Mouse (Mus musculus): ENCODE measurements at regions not wholly inside any gene's neighbourhood (a gene's known extent, or its start where the extent isn't known, plus 50 kb on each side); places are given as distances from the start of the nearest gene placed in this dataset.
A peak's percentile ranks its signal among the peaks of the same experiment; 100 is the strongest.

GRCm38 (mm10) chr10:23708261-23708660, 78.8 kb downstream of the Rps12 start:
- Histone ChIP-seq H3K36me3 (ENCODE audit: control insufficient read depth, insufficient read depth) (no peaks in the 10 kb centered on the region), H3K4me3 (ENCODE audit: low read length) (no peak overlapping the region), H3K27me3 (ENCODE audit: control insufficient read depth, insufficient read depth, low read length) (no peaks in the 10 kb centered on the region), H3K9me3 (replicated peaks; ENCODE audit: control insufficient read depth, low read length) (no peaks in the 10 kb centered on the region), H3K27ac (ENCODE audit: low read length) (no peak overlapping the region), H3K9ac (ENCODE audit: low read length) (no peak overlapping the region), H3K4me2 (ENCODE audit: low read depth, low read length) (no peak overlapping the region), H3K4me1 (ENCODE audit: control insufficient read depth, insufficient read depth, low read length) (no peaks in the 10 kb centered on the region)
- no peak for ATAC-seq (replicated peaks; ENCODE audit: extremely low read depth, insufficient read depth, low FRiP score)
- 83% methylated on average over 8 of the region's 8 CpGs for WGBS

GRCm38 (mm10) chr10:23707141-23707540, 79.9 kb downstream of the Rps12 start:
- Histone ChIP-seq H3K4me1 (ENCODE audit: control insufficient read depth, insufficient read depth, low read length) (no peaks in the 10 kb centered on the region), H3K4me2 (ENCODE audit: low read depth, low read length) (no peak overlapping the region), H3K4me3 (ENCODE audit: low read length) (no peak overlapping the region), H3K36me3 (ENCODE audit: control insufficient read depth, insufficient read depth) (no peaks in the 10 kb centered on the region), H3K9ac (ENCODE audit: low read length) (no peak overlapping the region), H3K27me3 (ENCODE audit: control insufficient read depth, insufficient read depth, low read length) (no peaks in the 10 kb centered on the region), H3K9me3 (replicated peaks; ENCODE audit: control insufficient read depth, low read length) (no peaks in the 10 kb centered on the region), H3K27ac (ENCODE audit: low read length) (no peak overlapping the region)
- WGBS: 51% methylated on average over 3 of the region's 3 CpGs
- ATAC-seq (replicated peaks; ENCODE audit: extremely low read depth, insufficient read depth, low FRiP score): no peak

GRCm38 (mm10) chr10:23704048-23704447, 83.0 kb downstream of the Rps12 start:
- no peak for ATAC-seq (replicated peaks; ENCODE audit: extremely low read depth, insufficient read depth, low FRiP score)
- H3K4me2 ChIP-seq (ENCODE audit: low read depth, low read length): no peak overlapping the region
- no peaks in the 10 kb centered on the region for H3K36me3 ChIP-seq (ENCODE audit: control insufficient read depth, insufficient read depth)
- no peak overlapping the region for H3K9ac ChIP-seq (ENCODE audit: low read length)
- no peaks in the 10 kb centered on the region for H3K27me3 ChIP-seq (ENCODE audit: control insufficient read depth, insufficient read depth, low read length)
- no peaks in the 10 kb centered on the region for H3K9me3 ChIP-seq (replicated peaks; ENCODE audit: control insufficient read depth, low read length)
- H3K4me1 ChIP-seq (ENCODE audit: control insufficient read depth, insufficient read depth, low read length): no peaks in the 10 kb centered on the region
- WGBS: 57% methylated on average over 1 of the region's 1 CpGs
- H3K27ac ChIP-seq (ENCODE audit: low read length): no peak overlapping the region
- H3K4me3 ChIP-seq (ENCODE audit: low read length): no peak overlapping the region

GRCm38 (mm10) chr10:23691291-23691690, 95.8 kb downstream of the Rps12 start:
- H3K4me3 ChIP-seq (ENCODE audit: low read length): no peak overlapping the region
- no peaks in the 10 kb centered on the region for H3K27me3 ChIP-seq (ENCODE audit: control insufficient read depth, insufficient read depth, low read length)
- no peaks in the 10 kb centered on the region for H3K4me1 ChIP-seq (ENCODE audit: control insufficient read depth, insufficient read depth, low read length)
- WGBS: 80% methylated on average over 2 of the region's 2 CpGs
- H3K9ac ChIP-seq (ENCODE audit: low read length): no peak overlapping the region
- H3K36me3 ChIP-seq (ENCODE audit: control insufficient read depth, insufficient read depth): no peaks in the 10 kb centered on the region
- H3K9me3 ChIP-seq (replicated peaks; ENCODE audit: control insufficient read depth, low read length): no peaks in the 10 kb centered on the region
- no peak overlapping the region for H3K4me2 ChIP-seq (ENCODE audit: low read depth, low read length)
- ATAC-seq (replicated peaks; ENCODE audit: extremely low read depth, insufficient read depth, low FRiP score): no peak
- H3K27ac ChIP-seq (ENCODE audit: low read length): no peak overlapping the region

GRCm38 (mm10) chr10:23686969-23687368, 100.1 kb downstream of the Rps12 start:
- Histone ChIP-seq H3K27ac (ENCODE audit: low read length) (peak overlapping the region; percentile 6; the same call in 1 of the 2 replicates), H3K9me3 (replicated peaks; ENCODE audit: control insufficient read depth, low read length) (no peaks in the 10 kb centered on the region), H3K4me1 (ENCODE audit: control insufficient read depth, insufficient read depth, low read length) (no peaks in the 10 kb centered on the region), H3K36me3 (ENCODE audit: control insufficient read depth, insufficient read depth) (no peaks in the 10 kb centered on the region), H3K4me2 (ENCODE audit: low read depth, low read length) (peak overlapping the region; percentile 49), H3K9ac (ENCODE audit: low read length) (peak overlapping the region; percentile 58), H3K4me3 (ENCODE audit: low read length) (peak overlapping the region; percentile 38), H3K27me3 (ENCODE audit: control insufficient read depth, insufficient read depth, low read length) (no peaks in the 10 kb centered on the region)
- ATAC-seq (replicated peaks; ENCODE audit: extremely low read depth, insufficient read depth, low FRiP score): peak; percentile 37; the same call in 1 of the 2 replicates
- WGBS: 28% methylated on average over 10 of the region's 10 CpGs

GRCm38 (mm10) chr10:23683078-23683477, 104.0 kb downstream of the Rps12 start:
- Histone ChIP-seq H3K36me3 (ENCODE audit: control insufficient read depth, insufficient read depth) (no peaks in the 10 kb centered on the region), H3K27ac (ENCODE audit: low read length) (no peak overlapping the region), H3K9ac (ENCODE audit: low read length) (no peak overlapping the region), H3K27me3 (ENCODE audit: control insufficient read depth, insufficient read depth, low read length) (no peaks in the 10 kb centered on the region), H3K4me3 (ENCODE audit: low read length) (no peak overlapping the region), H3K4me2 (ENCODE audit: low read depth, low read length) (no peak overlapping the region), H3K4me1 (ENCODE audit: control insufficient read depth, insufficient read depth, low read length) (no peaks in the 10 kb centered on the region), H3K9me3 (replicated peaks; ENCODE audit: control insufficient read depth, low read length) (no peaks in the 10 kb centered on the region)
- no peak for ATAC-seq (replicated peaks; ENCODE audit: extremely low read depth, insufficient read depth, low FRiP score)
- WGBS: 65% methylated on average over 4 of the region's 4 CpGs

GRCm38 (mm10) chr10:23675911-23676310, 111.2 kb downstream of the Rps12 start:
- Histone ChIP-seq H3K4me3 (ENCODE audit: low read length) (no peak overlapping the region), H3K27me3 (ENCODE audit: control insufficient read depth, insufficient read depth, low read length) (no peaks in the 10 kb centered on the region), H3K36me3 (ENCODE audit: control insufficient read depth, insufficient read depth) (no peaks in the 10 kb centered on the region), H3K4me2 (ENCODE audit: low read depth, low read length) (no peak overlapping the region), H3K27ac (ENCODE audit: low read length) (no peak overlapping the region), H3K9ac (ENCODE audit: low read length) (no peak overlapping the region), H3K4me1 (ENCODE audit: control insufficient read depth, insufficient read depth, low read length) (no peaks in the 10 kb centered on the region), H3K9me3 (replicated peaks; ENCODE audit: control insufficient read depth, low read length) (no peaks in the 10 kb centered on the region)
- 71% methylated on average over 6 of the region's 6 CpGs for WGBS
- no peak for ATAC-seq (replicated peaks; ENCODE audit: extremely low read depth, insufficient read depth, low FRiP score)

- Histone ChIP-seq H3K27ac (ENCODE audit: low read length) (no peak overlapping the region), H3K4me3 (ENCODE audit: low read length) (no peak overlapping the region), H3K9me3 (replicated peaks; ENCODE audit: control insufficient read depth, low read length) (no peaks in the 10 kb centered on the region), H3K4me1 (ENCODE audit: control insufficient read depth, insufficient read depth, low read length) (no peaks in the 10 kb centered on the region), H3K9ac (ENCODE audit: low read length) (no peak overlapping the region), H3K4me2 (ENCODE audit: low read depth, low read length) (no peak overlapping the region), H3K27me3 (ENCODE audit: control insufficient read depth, insufficient read depth, low read length) (no peaks in the 10 kb centered on the region), H3K36me3 (ENCODE audit: control insufficient read depth, insufficient read depth) (no peaks in the 10 kb centered on the region)
- 72% methylated on average over 16 of the region's 16 CpGs for WGBS
- ATAC-seq (replicated peaks; ENCODE audit: extremely low read depth, insufficient read depth, low FRiP score): no peak
These were observed 112.2 kb downstream of the Rps12 start for GRCm38 (mm10) chr10:23674633-23675515.

GRCm38 (mm10) chr10:23672296-23672695, 114.8 kb downstream of the Rps12 start:
- Histone ChIP-seq H3K4me1 (ENCODE audit: control insufficient read depth, insufficient read depth, low read length) (no peaks in the 10 kb centered on the region), H3K36me3 (ENCODE audit: control insufficient read depth, insufficient read depth) (no peaks in the 10 kb centered on the region), H3K9ac (ENCODE audit: low read length) (no peak overlapping the region), H3K27ac (ENCODE audit: low read length) (no peak overlapping the region), H3K27me3 (ENCODE audit: control insufficient read depth, insufficient read depth, low read length) (no peaks in the 10 kb centered on the region), H3K9me3 (replicated peaks; ENCODE audit: control insufficient read depth, low read length) (no peaks in the 10 kb centered on the region), H3K4me3 (ENCODE audit: low read length) (no peak overlapping the region), H3K4me2 (ENCODE audit: low read depth, low read length) (no peak overlapping the region)
- ATAC-seq (replicated peaks; ENCODE audit: extremely low read depth, insufficient read depth, low FRiP score): no peak
- WGBS: 79% methylated on average over 4 of the region's 4 CpGs
